Mouse (Mus musculus): ENCODE data around the gene Slit3. TPM values are rescaled to one million over a fixed set of nuclear protein-coding genes. Genes with fewer than 3 reads are reported as not detected.

Gene Slit3
- polyA plus RNA-seq, 2 experiments: 0.20 to 0.23 TPM

- H3K9me3 ChIP-seq (ENCODE audit: control insufficient read depth, low read length): no peaks in the 10 kb centered on the region
- no peak overlapping the region for H3K4me3 ChIP-seq (ENCODE audit: insufficient read depth in 1 of 2, low read depth in 2 of 2, low read length in 2 of 2)
- no peak overlapping the region for H3K4me2 ChIP-seq (ENCODE audit: low read depth)
- DNase-seq (ENCODE audit: low read depth in 3 of 3, low spot score in 3 of 3): no peak
- H3K27ac ChIP-seq: no peak overlapping the region
- H3K4me1 ChIP-seq (replicated peaks; ENCODE audit: control insufficient read depth in 2 of 2, insufficient read depth in 2 of 2, low read length in 1 of 2): no peaks in the 10 kb centered on the region
- H3K9ac ChIP-seq (replicated peaks): no peak overlapping the region
- H3K36me3 ChIP-seq (replicated peaks; ENCODE audit: control insufficient read depth, insufficient read depth, low read depth): no peaks in the 10 kb centered on the region
- H3K27me3 ChIP-seq (ENCODE audit: control insufficient read depth, insufficient read depth, low read length): no peaks in the 10 kb centered on the region
- WGBS (ENCODE audit: insufficient replicate concordance): 58% methylated on average over 13 of the region's 13 CpGs
- no peak for ATAC-seq (ENCODE audit: insufficient read depth)
- TF ChIP-seq EP300 (IDR thresholded peaks at IDR 0.05; ENCODE audit: low read depth) (no peak), CTCF (IDR thresholded peaks at IDR 0.05; ENCODE audit: low read depth) (no peak)
These were observed 30.5 kb downstream of the Slit3 start for GRCm38 (mm10) chr11:35151539-35151951.

GRCm38 (mm10) chr11:35152875-35153274, 31.9 kb downstream of the Slit3 start:
- 40% methylated on average over 2 of the region's 2 CpGs for WGBS (ENCODE audit: insufficient replicate concordance)
- ATAC-seq (ENCODE audit: insufficient read depth) (no peak), DNase-seq (ENCODE audit: low read depth in 3 of 3, low spot score in 3 of 3) (no peak)
- Histone ChIP-seq H3K27ac (no peak overlapping the region), H3K36me3 (replicated peaks; ENCODE audit: control insufficient read depth, insufficient read depth, low read depth) (no peaks in the 10 kb centered on the region), H3K27me3 (ENCODE audit: control insufficient read depth, insufficient read depth, low read length) (no peaks in the 10 kb centered on the region), H3K4me3 (ENCODE audit: insufficient read depth in 1 of 2, low read depth in 2 of 2, low read length in 2 of 2) (no peak overlapping the region), H3K9ac (replicated peaks) (no peak overlapping the region), H3K4me2 (ENCODE audit: low read depth) (no peak overlapping the region), H3K9me3 (ENCODE audit: control insufficient read depth, low read length) (no peaks in the 10 kb centered on the region), H3K4me1 (replicated peaks; ENCODE audit: control insufficient read depth in 2 of 2, insufficient read depth in 2 of 2, low read length in 1 of 2) (no peaks in the 10 kb centered on the region)
- no peak for TF ChIP-seq EP300 (IDR thresholded peaks at IDR 0.05; ENCODE audit: low read depth)
- TF ChIP-seq CTCF (IDR thresholded peaks at IDR 0.05; ENCODE audit: low read depth): no peak

DNA sequence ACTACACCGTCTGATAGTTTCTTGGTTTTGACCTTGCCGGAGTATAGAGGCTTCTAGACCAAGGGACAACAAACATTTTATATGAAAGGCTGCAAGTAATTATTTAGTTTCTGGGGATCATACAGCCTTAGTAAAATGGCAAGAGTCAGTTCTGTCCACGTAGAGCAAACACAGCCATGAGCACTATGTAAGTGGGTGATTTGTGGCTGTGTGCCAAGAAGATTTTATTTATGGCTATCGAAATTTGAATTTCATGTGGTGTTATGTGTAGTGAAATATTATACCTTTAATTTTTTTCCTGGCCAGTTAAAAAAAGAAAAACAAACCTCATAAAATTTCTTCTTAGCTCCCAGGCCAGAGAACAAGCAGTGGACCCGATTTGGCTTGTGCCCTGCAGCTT, 33.4 kb downstream of the Slit3 start:
- ATAC-seq (ENCODE audit: insufficient read depth) (no peak), DNase-seq (ENCODE audit: low read depth in 3 of 3, low spot score in 3 of 3) (no peak)
- Histone ChIP-seq H3K4me2 (ENCODE audit: low read depth) (no peak overlapping the region), H3K4me3 (ENCODE audit: insufficient read depth in 1 of 2, low read depth in 2 of 2, low read length in 2 of 2) (no peak overlapping the region), H3K4me1 (replicated peaks; ENCODE audit: control insufficient read depth in 2 of 2, insufficient read depth in 2 of 2, low read length in 1 of 2) (no peaks in the 10 kb centered on the region), H3K9me3 (ENCODE audit: control insufficient read depth, low read length) (no peaks in the 10 kb centered on the region), H3K27ac (no peak overlapping the region), H3K36me3 (replicated peaks; ENCODE audit: control insufficient read depth, insufficient read depth, low read depth) (no peaks in the 10 kb centered on the region), H3K27me3 (ENCODE audit: control insufficient read depth, insufficient read depth, low read length) (no peaks in the 10 kb centered on the region), H3K9ac (replicated peaks) (no peak overlapping the region)
- WGBS (ENCODE audit: insufficient replicate concordance): 58% methylated on average over 5 of the region's 5 CpGs
- TF ChIP-seq CTCF (IDR thresholded peaks at IDR 0.05; ENCODE audit: low read depth) (no peak), EP300 (IDR thresholded peaks at IDR 0.05; ENCODE audit: low read depth) (no peak)

GRCm38 (mm10) chr11:35155281-35155680, 34.3 kb downstream of the Slit3 start:
- Histone ChIP-seq H3K36me3 (replicated peaks; ENCODE audit: control insufficient read depth, insufficient read depth, low read depth) (no peaks in the 10 kb centered on the region), H3K27me3 (ENCODE audit: control insufficient read depth, insufficient read depth, low read length) (no peaks in the 10 kb centered on the region), H3K4me2 (ENCODE audit: low read depth) (no peak overlapping the region), H3K9ac (replicated peaks) (no peak overlapping the region), H3K4me3 (ENCODE audit: insufficient read depth in 1 of 2, low read depth in 2 of 2, low read length in 2 of 2) (no peak overlapping the region), H3K9me3 (ENCODE audit: control insufficient read depth, low read length) (no peaks in the 10 kb centered on the region), H3K4me1 (replicated peaks; ENCODE audit: control insufficient read depth in 2 of 2, insufficient read depth in 2 of 2, low read length in 1 of 2) (no peaks in the 10 kb centered on the region), H3K27ac (no peak overlapping the region)
- ATAC-seq (ENCODE audit: insufficient read depth) (no peak), DNase-seq (ENCODE audit: low read depth in 3 of 3, low spot score in 3 of 3) (no peak)
- no peak for TF ChIP-seq EP300 (IDR thresholded peaks at IDR 0.05; ENCODE audit: low read depth)
- no peak for TF ChIP-seq CTCF (IDR thresholded peaks at IDR 0.05; ENCODE audit: low read depth)
- 58% methylated on average over 7 of the region's 7 CpGs for WGBS (ENCODE audit: insufficient replicate concordance)

- Histone ChIP-seq H3K27me3 (ENCODE audit: control insufficient read depth, insufficient read depth, low read length) (no peaks in the 10 kb centered on the region), H3K9me3 (ENCODE audit: control insufficient read depth, low read length) (no peaks in the 10 kb centered on the region), H3K9ac (replicated peaks) (no peak overlapping the region), H3K4me2 (ENCODE audit: low read depth) (no peak overlapping the region), H3K27ac (no peak overlapping the region), H3K4me3 (ENCODE audit: insufficient read depth in 1 of 2, low read depth in 2 of 2, low read length in 2 of 2) (no peak overlapping the region), H3K4me1 (replicated peaks; ENCODE audit: control insufficient read depth in 2 of 2, insufficient read depth in 2 of 2, low read length in 1 of 2) (no peaks in the 10 kb centered on the region), H3K36me3 (replicated peaks; ENCODE audit: control insufficient read depth, insufficient read depth, low read depth) (no peaks in the 10 kb centered on the region)
- no peak for ATAC-seq (ENCODE audit: insufficient read depth)
- no peak for TF ChIP-seq CTCF (IDR thresholded peaks at IDR 0.05; ENCODE audit: low read depth)
- TF ChIP-seq EP300 (IDR thresholded peaks at IDR 0.05; ENCODE audit: low read depth): no peak
- 66% methylated on average over 5 of the region's 5 CpGs for WGBS (ENCODE audit: insufficient replicate concordance)
- no peak for DNase-seq (ENCODE audit: low read depth in 3 of 3, low spot score in 3 of 3)
These were observed 35.7 kb downstream of the Slit3 start for GRCm38 (mm10) chr11:35156676-35157075.

All from liver, embryonic 14.5 days (tissue).